Mouse (Mus musculus): ENCODE results near the gene Gdpd3. TPM values are rescaled to one million over a fixed set of nuclear protein-coding genes. Genes with fewer than 3 reads are reported as not detected.

Gene Gdpd3
- polyA plus RNA-seq, 1 experiment from 2014 or later = 6.4 TPM

- H3K4me3 ChIP-seq (replicated peaks; ENCODE audit: low read depth, low read length) = peak overlapping the region; percentile 87
- ATAC-seq (replicated peaks; ENCODE audit: low FRiP score, low read depth) (peak; percentile 22), DNase-seq (ENCODE audit: low spot score) (no peak)
- H3K9me3 ChIP-seq (replicated peaks; ENCODE audit: low read length) = no peaks in the 10 kb centered on the region
- peaks cover 29% of the 10 kb centered on the region for H3K36me3 ChIP-seq (ENCODE audit: insufficient read depth, low read length)
- WGBS = 0% methylated on average over 22 of the region's 24 CpGs
- H3K9ac ChIP-seq (ENCODE audit: low read depth, low read length) = peak overlapping the region; percentile 81
- H3K27ac ChIP-seq = peak overlapping the region; percentile 93
- peak overlapping the region; percentile 76 for H3K4me2 ChIP-seq (ENCODE audit: low read length)
- H3K27me3 ChIP-seq (ENCODE audit: insufficient read depth, low read length) = no peaks in the 10 kb centered on the region
- peaks cover 9% of the 10 kb centered on the region; the same call in 1 of the 2 replicates for H3K4me1 ChIP-seq (replicated peaks; ENCODE audit: insufficient read depth, low read length)
- TF ChIP-seq CTCF (IDR thresholded peaks at IDR 0.05; ENCODE audit: low read depth) = no peak
Measured at GRCm38 (mm10) chr7:126759672-126760390, 6.3 kb upstream of the Gdpd3 start.

- H3K36me3 ChIP-seq (ENCODE audit: insufficient read depth, low read length) = peaks cover 34% of the 10 kb centered on the region
- peak overlapping the region; percentile 76 for H3K4me2 ChIP-seq (ENCODE audit: low read length)
- peak overlapping the region; percentile 81 for H3K9ac ChIP-seq (ENCODE audit: low read depth, low read length)
- no peaks in the 10 kb centered on the region for H3K9me3 ChIP-seq (replicated peaks; ENCODE audit: low read length)
- no peaks in the 10 kb centered on the region for H3K27me3 ChIP-seq (ENCODE audit: insufficient read depth, low read length)
- WGBS = 12% methylated on average over 3 of the region's 3 CpGs
- ATAC-seq (replicated peaks; ENCODE audit: low FRiP score, low read depth) (peak; percentile 40; the same call in 1 of the 2 replicates), DNase-seq (ENCODE audit: low spot score) (peak; percentile 93)
- H3K27ac ChIP-seq = peak overlapping the region; percentile 93
- no peak for TF ChIP-seq CTCF (IDR thresholded peaks at IDR 0.05; ENCODE audit: low read depth)
- peaks cover 9% of the 10 kb centered on the region; the same call in 1 of the 2 replicates for H3K4me1 ChIP-seq (replicated peaks; ENCODE audit: insufficient read depth, low read length)
- peak overlapping the region; percentile 87 for H3K4me3 ChIP-seq (replicated peaks; ENCODE audit: low read depth, low read length)
Measured at GRCm38 (mm10) chr7:126760391-126760802, 5.7 kb upstream of the Gdpd3 start.

DNA sequence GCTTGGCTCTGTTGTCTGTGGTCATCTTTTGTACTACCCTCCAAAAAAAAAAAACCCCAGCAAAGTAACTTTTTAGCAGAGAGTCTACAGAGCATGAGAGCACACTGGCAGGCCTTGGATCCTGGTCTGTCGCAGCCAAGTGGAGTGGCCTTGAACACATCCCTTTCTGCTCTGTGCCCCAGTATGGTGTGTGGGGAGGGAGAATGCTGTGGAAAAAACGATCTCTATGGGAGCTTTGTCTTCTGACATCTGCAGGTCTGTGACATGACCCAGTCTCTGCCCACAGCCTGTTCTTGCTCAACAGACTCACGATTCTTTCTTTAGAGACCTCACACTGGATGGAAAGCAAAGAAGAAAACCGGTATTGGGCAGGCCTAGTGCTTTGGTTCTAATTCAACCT, 5.2 kb upstream of the Gdpd3 start:
- Histone ChIP-seq H3K9me3 (replicated peaks; ENCODE audit: low read length) (no peaks in the 10 kb centered on the region), H3K9ac (ENCODE audit: low read depth, low read length) (no peak overlapping the region), H3K4me3 (replicated peaks; ENCODE audit: low read depth, low read length) (no peak overlapping the region), H3K4me1 (replicated peaks; ENCODE audit: insufficient read depth, low read length) (peaks cover 9% of the 10 kb centered on the region; the same call in 1 of the 2 replicates), H3K27me3 (ENCODE audit: insufficient read depth, low read length) (no peaks in the 10 kb centered on the region), H3K36me3 (ENCODE audit: insufficient read depth, low read length) (peaks cover 35% of the 10 kb centered on the region), H3K4me2 (ENCODE audit: low read length) (peak overlapping the region; percentile 76), H3K27ac (peak overlapping the region; percentile 93)
- TF ChIP-seq CTCF (IDR thresholded peaks at IDR 0.05; ENCODE audit: low read depth) = no peak
- ATAC-seq (replicated peaks; ENCODE audit: low FRiP score, low read depth) = no peak
- WGBS = 60% methylated on average over 4 of the region's 4 CpGs
- DNase-seq (ENCODE audit: low spot score) = no peak

DNA sequence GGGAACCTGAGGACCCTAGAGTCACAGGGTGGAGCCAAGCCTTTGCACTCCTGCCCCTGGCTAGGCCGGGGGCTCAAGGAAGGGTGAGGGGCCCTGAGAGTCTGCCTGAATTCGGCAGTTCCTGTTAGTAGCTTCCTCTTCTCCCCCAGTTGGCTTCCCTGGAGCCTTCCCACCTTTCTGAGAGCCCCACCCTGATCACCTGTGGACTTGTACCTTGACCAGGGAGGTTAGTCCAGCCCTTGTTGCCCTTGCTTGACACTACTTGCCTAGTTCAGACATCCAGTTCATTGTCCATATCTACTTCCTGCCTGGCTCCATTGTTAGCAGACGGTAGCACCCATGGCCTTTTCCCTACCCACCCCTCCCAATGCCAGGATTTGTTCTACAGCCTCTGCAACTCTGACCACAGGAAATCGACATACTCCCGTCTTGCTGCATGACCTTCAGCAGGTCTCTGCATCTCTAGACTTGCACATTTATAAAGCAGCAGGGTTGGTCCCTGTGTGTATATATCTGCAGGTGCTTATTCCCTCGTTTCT, 4.5 kb upstream of the Gdpd3 start:
- ATAC-seq (replicated peaks; ENCODE audit: low FRiP score, low read depth) (no peak), DNase-seq (ENCODE audit: low spot score) (no peak)
- WGBS = 59% methylated on average over 6 of the region's 6 CpGs
- H3K4me1 ChIP-seq (replicated peaks; ENCODE audit: insufficient read depth, low read length) = peaks cover 9% of the 10 kb centered on the region; the same call in 1 of the 2 replicates
- peaks cover 42% of the 10 kb centered on the region for H3K36me3 ChIP-seq (ENCODE audit: insufficient read depth, low read length)
- H3K27ac ChIP-seq = peak overlapping the region; percentile 19; the same call in 1 of the 2 replicates
- no peak overlapping the region for H3K4me2 ChIP-seq (ENCODE audit: low read length)
- H3K9ac ChIP-seq (ENCODE audit: low read depth, low read length) = no peak overlapping the region
- no peaks in the 10 kb centered on the region for H3K9me3 ChIP-seq (replicated peaks; ENCODE audit: low read length)
- no peak overlapping the region for H3K4me3 ChIP-seq (replicated peaks; ENCODE audit: low read depth, low read length)
- H3K27me3 ChIP-seq (ENCODE audit: insufficient read depth, low read length) = no peaks in the 10 kb centered on the region
- no peak for TF ChIP-seq CTCF (IDR thresholded peaks at IDR 0.05; ENCODE audit: low read depth)

DNA sequence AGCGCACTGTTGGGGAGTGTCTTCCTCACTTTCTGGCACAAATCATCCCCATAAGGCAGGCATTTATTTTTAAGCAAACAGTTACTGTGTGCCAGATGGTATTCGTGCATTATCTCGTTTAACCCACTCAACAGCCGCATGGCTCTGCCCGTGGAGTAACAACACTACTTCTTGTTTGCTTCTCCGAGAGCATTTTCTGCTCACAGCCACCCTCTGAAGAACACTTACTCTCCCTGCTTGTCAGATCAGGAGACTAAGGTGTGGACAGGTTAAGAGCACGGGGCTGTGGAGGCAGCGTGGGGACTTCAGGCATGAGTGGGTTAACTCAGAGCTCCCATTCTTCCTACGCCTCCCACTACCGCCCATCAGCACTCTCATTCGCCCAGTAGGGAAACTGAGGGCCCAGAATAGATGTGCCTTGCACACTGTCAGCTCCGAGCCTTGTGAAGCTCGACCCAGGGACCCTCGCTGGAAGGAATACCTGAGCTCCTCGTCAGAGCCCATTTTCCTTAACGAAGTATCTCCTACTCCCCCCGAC, 3.6 kb upstream of the Gdpd3 start:
- DNase-seq (ENCODE audit: low spot score) (no peak), ATAC-seq (replicated peaks; ENCODE audit: low FRiP score, low read depth) (no peak)
- Histone ChIP-seq H3K9me3 (replicated peaks; ENCODE audit: low read length) (no peaks in the 10 kb centered on the region), H3K4me1 (replicated peaks; ENCODE audit: insufficient read depth, low read length) (peaks cover 9% of the 10 kb centered on the region; the same call in 1 of the 2 replicates), H3K4me3 (replicated peaks; ENCODE audit: low read depth, low read length) (no peak overlapping the region), H3K36me3 (ENCODE audit: insufficient read depth, low read length) (peaks cover 46% of the 10 kb centered on the region), H3K27me3 (ENCODE audit: insufficient read depth, low read length) (no peaks in the 10 kb centered on the region), H3K9ac (ENCODE audit: low read depth, low read length) (no peak overlapping the region), H3K4me2 (ENCODE audit: low read length) (0 out of 2 replicates have a peak overlapping the region, but pooled peaks have one; percentile 11), H3K27ac (no peak overlapping the region)
- 69% methylated on average over 17 of the region's 17 CpGs for WGBS
- TF ChIP-seq CTCF (IDR thresholded peaks at IDR 0.05; ENCODE audit: low read depth) = no peak

DNA sequence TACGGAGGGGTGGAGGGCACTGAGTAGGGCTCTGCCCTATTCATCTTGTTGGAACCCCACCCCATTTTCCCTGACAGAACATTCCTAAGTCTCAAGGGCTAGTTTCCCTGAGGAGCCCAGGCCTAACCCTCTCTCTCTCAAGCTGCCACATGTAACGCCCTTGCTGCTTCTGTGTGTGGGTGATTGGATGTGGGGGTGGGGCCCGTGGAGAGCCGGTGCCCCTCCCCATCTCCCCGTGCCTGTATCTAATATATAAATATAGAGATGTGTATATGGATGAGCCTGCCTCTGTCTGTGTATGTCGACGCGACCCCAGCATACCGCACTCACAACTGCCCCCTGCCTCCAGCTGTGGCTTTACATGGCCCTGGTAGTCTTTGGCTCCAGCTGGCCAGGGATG, 594 bp upstream of the Gdpd3 start:
- no peak overlapping the region for H3K9ac ChIP-seq (ENCODE audit: low read depth, low read length)
- ATAC-seq (replicated peaks; ENCODE audit: low FRiP score, low read depth) (no peak), DNase-seq (ENCODE audit: low spot score) (no peak)
- no peak for TF ChIP-seq CTCF (IDR thresholded peaks at IDR 0.05; ENCODE audit: low read depth)
- H3K4me2 ChIP-seq (ENCODE audit: low read length) = no peak overlapping the region
- no peaks in the 10 kb centered on the region for H3K27me3 ChIP-seq (ENCODE audit: insufficient read depth, low read length)
- H3K9me3 ChIP-seq (replicated peaks; ENCODE audit: low read length) = no peaks in the 10 kb centered on the region
- no peak overlapping the region for H3K27ac ChIP-seq
- peaks cover 73% of the 10 kb centered on the region for H3K36me3 ChIP-seq (ENCODE audit: insufficient read depth, low read length)
- 88% methylated on average over 9 of the region's 9 CpGs for WGBS
- H3K4me3 ChIP-seq (replicated peaks; ENCODE audit: low read depth, low read length) = no peak overlapping the region
- H3K4me1 ChIP-seq (replicated peaks; ENCODE audit: insufficient read depth, low read length) = peaks cover 9% of the 10 kb centered on the region; the same call in 1 of the 2 replicates

All from kidney, postnatal 0 days (tissue).